Mouse (Mus musculus): ENCODE results near the gene G0s2. TPM values are rescaled to one million over a fixed set of nuclear protein-coding genes. Genes with fewer than 3 reads are reported as not detected.

Gene G0s2
- polyA plus RNA-seq, 1 experiment from 2014 or later: 8.9 TPM

DNA sequence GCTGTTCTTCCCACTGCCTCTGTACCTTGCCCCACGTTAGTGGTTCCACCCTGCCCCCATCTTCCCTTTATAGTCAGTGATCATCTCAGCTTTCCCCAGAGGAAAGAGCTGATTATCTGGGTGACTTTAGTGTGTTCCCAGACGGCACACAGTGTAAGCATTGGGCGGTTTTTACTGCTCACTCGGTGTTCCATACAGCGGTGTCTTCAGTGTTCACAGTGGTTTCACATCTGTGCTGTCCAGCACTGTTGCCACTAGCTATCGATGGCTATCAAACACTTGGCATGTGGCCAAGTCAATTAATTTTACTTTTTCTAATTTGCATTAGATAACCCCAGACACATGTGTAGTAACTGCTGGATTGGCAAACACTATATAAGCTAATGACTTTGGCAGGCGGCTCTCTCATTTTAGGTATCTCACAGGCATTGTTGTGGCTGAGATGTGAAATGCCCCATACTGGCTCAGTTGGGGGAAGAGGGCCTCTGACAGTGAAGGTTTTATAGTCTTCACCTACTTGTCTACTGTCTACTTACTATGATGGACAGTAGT is 11.3 kb upstream of the G0s2 start:
- Histone ChIP-seq H3K27ac (replicated peaks; ENCODE audit: low read depth, low read length) (no peak overlapping the region), H3K9ac (replicated peaks; ENCODE audit: low read length) (no peak overlapping the region), H3K4me2 (ENCODE audit: low read depth, low read length) (no peak overlapping the region), H3K9me3 (replicated peaks; ENCODE audit: control insufficient read depth, low read length) (no peaks in the 10 kb centered on the region), H3K4me1 (ENCODE audit: control insufficient read depth, insufficient read depth, low read length) (no peaks in the 10 kb centered on the region), H3K27me3 (ENCODE audit: control insufficient read depth, insufficient read depth, low read length) (no peaks in the 10 kb centered on the region), H3K4me3 (ENCODE audit: low read depth, low read length) (no peak overlapping the region), H3K36me3 (replicated peaks; ENCODE audit: control insufficient read depth, insufficient read depth, low read depth, low read length) (no peaks in the 10 kb centered on the region)
- DNase-seq (ENCODE audit: low spot score) (no peak), ATAC-seq (replicated peaks; ENCODE audit: insufficient number of reproducible peaks, low FRiP score, low TSS enrichment, low read depth) (no peak; the same call in 1 of the 2 replicates)
- 86% methylated on average over 7 of the region's 7 CpGs for WGBS

DNA sequence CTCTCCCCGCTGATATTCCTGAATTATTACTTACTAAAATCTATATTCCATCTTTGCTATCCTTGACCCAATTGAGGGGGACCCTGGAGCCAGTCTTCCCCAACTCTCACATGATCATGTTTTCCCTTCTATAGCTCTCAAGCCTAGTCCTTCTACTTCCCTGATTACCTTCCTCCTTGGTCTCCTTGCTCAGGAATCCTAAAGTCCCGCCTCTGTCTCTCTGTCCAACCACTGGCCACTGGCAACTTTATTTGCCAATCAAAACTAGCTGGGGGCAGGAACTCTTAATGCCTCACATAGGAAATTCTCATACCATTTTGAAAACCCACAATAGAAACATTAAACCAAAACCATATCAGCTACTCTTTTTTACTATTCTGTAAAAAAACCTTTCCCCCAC is 8.3 kb upstream of the G0s2 start:
- 92% methylated on average over 2 of the region's 2 CpGs for WGBS
- Histone ChIP-seq H3K27me3 (ENCODE audit: control insufficient read depth, insufficient read depth, low read length) (no peaks in the 10 kb centered on the region), H3K9ac (replicated peaks; ENCODE audit: low read length) (no peak overlapping the region), H3K4me2 (ENCODE audit: low read depth, low read length) (no peak overlapping the region), H3K9me3 (replicated peaks; ENCODE audit: control insufficient read depth, low read length) (no peaks in the 10 kb centered on the region), H3K27ac (replicated peaks; ENCODE audit: low read depth, low read length) (no peak overlapping the region), H3K4me3 (ENCODE audit: low read depth, low read length) (no peak overlapping the region), H3K36me3 (replicated peaks; ENCODE audit: control insufficient read depth, insufficient read depth, low read depth, low read length) (no peaks in the 10 kb centered on the region), H3K4me1 (ENCODE audit: control insufficient read depth, insufficient read depth, low read length) (no peaks in the 10 kb centered on the region)
- no peak for DNase-seq (ENCODE audit: low spot score)
- no peak for ATAC-seq (replicated peaks; ENCODE audit: insufficient number of reproducible peaks, low FRiP score, low TSS enrichment, low read depth)

DNA sequence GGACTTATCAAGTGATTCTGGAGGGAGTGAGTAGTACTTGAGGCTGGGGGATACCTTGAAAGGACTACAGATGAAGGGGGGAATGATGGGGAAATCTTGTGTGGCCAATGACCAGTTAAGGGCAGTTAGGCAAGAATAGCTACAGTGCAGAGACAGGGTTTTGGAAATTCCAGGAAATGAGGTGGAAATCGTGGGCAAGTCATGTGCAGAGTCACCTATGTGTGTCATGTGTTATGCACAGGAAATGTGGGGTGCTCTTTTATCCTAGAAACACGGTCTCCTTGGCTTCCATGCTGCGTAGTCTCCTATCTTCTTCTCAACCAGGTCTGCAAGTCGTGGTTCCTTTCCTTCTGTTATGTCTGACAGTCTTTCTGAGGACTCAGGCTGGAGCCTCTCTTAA is 6.5 kb upstream of the G0s2 start:
- H3K9ac ChIP-seq (replicated peaks; ENCODE audit: low read length): no peak overlapping the region
- DNase-seq (ENCODE audit: low spot score): no peak
- WGBS: 82% methylated on average over 4 of the region's 4 CpGs
- no peaks in the 10 kb centered on the region for H3K36me3 ChIP-seq (replicated peaks; ENCODE audit: control insufficient read depth, insufficient read depth, low read depth, low read length)
- ATAC-seq (replicated peaks; ENCODE audit: insufficient number of reproducible peaks, low FRiP score, low TSS enrichment, low read depth): no peak
- no peaks in the 10 kb centered on the region for H3K9me3 ChIP-seq (replicated peaks; ENCODE audit: control insufficient read depth, low read length)
- no peak overlapping the region for H3K27ac ChIP-seq (replicated peaks; ENCODE audit: low read depth, low read length)
- no peaks in the 10 kb centered on the region for H3K4me1 ChIP-seq (ENCODE audit: control insufficient read depth, insufficient read depth, low read length)
- no peak overlapping the region for H3K4me2 ChIP-seq (ENCODE audit: low read depth, low read length)
- no peak overlapping the region for H3K4me3 ChIP-seq (ENCODE audit: low read depth, low read length)
- H3K27me3 ChIP-seq (ENCODE audit: control insufficient read depth, insufficient read depth, low read length): no peaks in the 10 kb centered on the region

DNA sequence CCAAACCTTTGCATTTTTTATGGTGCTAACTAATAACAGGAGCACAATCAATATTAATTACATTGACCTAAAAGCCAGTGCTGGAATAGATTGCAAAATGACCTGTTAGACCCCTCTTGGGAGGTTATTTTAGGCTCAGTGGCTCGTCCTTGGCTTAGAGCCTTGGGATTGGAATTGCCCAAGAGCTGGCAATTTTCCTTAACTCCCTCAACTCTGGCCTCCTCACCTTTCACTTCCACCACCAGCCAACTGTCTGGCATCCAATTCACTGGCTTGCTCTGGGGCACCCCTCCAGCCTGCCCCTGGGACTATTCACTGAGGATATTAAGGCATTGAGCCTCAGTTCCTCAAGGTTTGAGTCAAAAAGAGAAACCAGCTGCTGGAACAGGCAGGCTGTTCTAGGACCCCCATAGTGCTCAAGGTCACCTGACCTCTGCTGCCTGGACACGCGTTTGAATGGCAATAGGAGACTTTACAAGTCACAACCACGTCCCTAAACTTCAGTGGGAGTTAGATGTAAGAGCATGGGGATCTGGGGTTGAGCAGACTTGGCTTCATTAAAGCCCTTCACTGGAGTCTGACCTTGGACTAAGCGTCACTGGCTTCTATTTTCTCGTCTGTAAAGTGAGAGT is 5.5 kb upstream of the G0s2 start:
- no peak overlapping the region for H3K27ac ChIP-seq (replicated peaks; ENCODE audit: low read depth, low read length)
- no peaks in the 10 kb centered on the region for H3K36me3 ChIP-seq (replicated peaks; ENCODE audit: control insufficient read depth, insufficient read depth, low read depth, low read length)
- WGBS: 35% methylated on average over 6 of the region's 6 CpGs
- no peak overlapping the region for H3K4me3 ChIP-seq (ENCODE audit: low read depth, low read length)
- H3K4me2 ChIP-seq (ENCODE audit: low read depth, low read length): no peak overlapping the region
- H3K27me3 ChIP-seq (ENCODE audit: control insufficient read depth, insufficient read depth, low read length): no peaks in the 10 kb centered on the region
- no peak for ATAC-seq (replicated peaks; ENCODE audit: insufficient number of reproducible peaks, low FRiP score, low TSS enrichment, low read depth)
- H3K4me1 ChIP-seq (ENCODE audit: control insufficient read depth, insufficient read depth, low read length): no peaks in the 10 kb centered on the region
- no peak for DNase-seq (ENCODE audit: low spot score)
- no peak overlapping the region for H3K9ac ChIP-seq (replicated peaks; ENCODE audit: low read length)
- H3K9me3 ChIP-seq (replicated peaks; ENCODE audit: control insufficient read depth, low read length): no peaks in the 10 kb centered on the region

DNA sequence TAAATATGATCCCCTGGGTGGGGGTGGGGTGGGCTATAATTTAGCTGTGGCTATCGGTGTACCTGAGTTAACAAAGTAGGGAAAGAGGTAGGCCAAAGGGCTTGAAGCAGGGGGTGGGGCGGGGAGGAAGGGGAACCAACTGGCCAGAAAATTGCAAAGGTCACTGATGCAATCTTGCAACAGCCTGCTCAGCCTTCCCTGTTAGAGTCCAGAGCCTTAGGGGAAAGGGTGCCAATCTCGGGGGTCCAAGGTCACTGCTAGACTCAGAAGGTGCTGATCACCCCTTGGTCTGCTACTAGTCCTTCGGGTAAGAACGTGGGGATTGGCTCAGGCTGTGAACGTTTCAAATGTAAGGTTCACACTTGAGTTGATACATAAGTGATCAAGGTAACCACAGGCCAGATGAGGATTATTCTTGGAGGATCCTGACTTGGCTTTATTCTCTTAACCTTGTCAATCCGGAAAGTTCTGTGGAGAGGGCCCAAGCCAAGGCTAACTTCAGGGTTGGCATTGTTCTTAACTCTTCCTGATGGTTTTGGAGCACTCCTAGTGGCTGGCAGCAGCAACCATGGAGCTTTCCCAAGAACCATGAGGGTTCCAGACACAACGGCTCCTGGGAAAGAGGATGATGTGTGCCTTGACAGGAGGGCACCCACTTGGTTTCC is 1.5 kb upstream of the G0s2 start:
- ATAC-seq (replicated peaks; ENCODE audit: insufficient number of reproducible peaks, low FRiP score, low TSS enrichment, low read depth): no peak
- H3K27ac ChIP-seq (replicated peaks; ENCODE audit: low read depth, low read length): no peak overlapping the region
- H3K4me3 ChIP-seq (ENCODE audit: low read depth, low read length): no peak overlapping the region
- no peak overlapping the region for H3K9ac ChIP-seq (replicated peaks; ENCODE audit: low read length)
- H3K9me3 ChIP-seq (replicated peaks; ENCODE audit: control insufficient read depth, low read length): no peaks in the 10 kb centered on the region
- 73% methylated on average over 8 of the region's 8 CpGs for WGBS
- no peak for DNase-seq (ENCODE audit: low spot score)
- H3K4me2 ChIP-seq (ENCODE audit: low read depth, low read length): no peak overlapping the region
- H3K36me3 ChIP-seq (replicated peaks; ENCODE audit: control insufficient read depth, insufficient read depth, low read depth, low read length): no peaks in the 10 kb centered on the region
- H3K4me1 ChIP-seq (ENCODE audit: control insufficient read depth, insufficient read depth, low read length): no peaks in the 10 kb centered on the region
- no peaks in the 10 kb centered on the region for H3K27me3 ChIP-seq (ENCODE audit: control insufficient read depth, insufficient read depth, low read length)

DNA sequence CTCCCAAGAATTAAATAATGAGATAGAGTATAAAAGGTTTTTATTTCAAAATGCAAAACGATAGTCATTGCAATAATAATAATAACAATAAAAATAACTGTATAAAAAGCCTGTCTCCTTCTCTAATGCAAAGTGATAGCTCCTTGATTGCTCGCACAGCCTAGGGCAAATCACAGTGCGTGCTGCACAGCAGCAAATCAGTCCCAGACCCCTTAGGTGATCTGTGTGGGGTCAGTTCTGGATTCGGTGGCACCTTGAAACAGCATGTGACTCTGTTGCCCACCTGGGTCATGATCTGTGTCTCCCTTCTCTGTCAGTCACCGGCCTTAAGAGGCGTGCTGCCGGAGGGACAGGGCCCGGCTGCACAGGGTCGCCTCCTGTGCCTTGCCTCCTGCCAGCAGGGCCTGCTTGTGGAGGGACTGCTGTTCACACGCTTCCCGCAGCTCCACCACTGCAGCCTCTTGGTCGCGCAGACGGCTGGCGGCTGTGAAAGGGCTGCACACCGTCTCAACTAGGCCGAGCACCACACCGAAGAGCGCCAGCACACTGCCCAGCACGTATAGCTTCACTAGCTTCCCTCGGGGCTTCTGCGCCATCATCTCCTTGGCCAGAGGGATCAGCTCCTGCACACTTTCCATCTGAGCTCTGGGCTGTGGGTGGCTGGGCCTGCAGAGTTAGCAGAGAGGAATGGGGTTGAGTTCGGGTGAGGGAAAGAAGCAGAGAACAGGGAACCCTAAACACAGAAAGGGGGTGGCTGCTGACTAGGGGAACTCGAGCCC is 691 bp downstream of the G0s2 start:
- ATAC-seq (replicated peaks; ENCODE audit: insufficient number of reproducible peaks, low FRiP score, low TSS enrichment, low read depth) (peak; percentile 65), DNase-seq (ENCODE audit: low spot score) (peak; percentile 36)
- H3K9me3 ChIP-seq (replicated peaks; ENCODE audit: control insufficient read depth, low read length): no peaks in the 10 kb centered on the region
- peak overlapping the region; percentile 42 for H3K4me3 ChIP-seq (ENCODE audit: low read depth, low read length)
- no peak overlapping the region; the same call in 1 of the 2 replicates for H3K27ac ChIP-seq (replicated peaks; ENCODE audit: low read depth, low read length)
- WGBS: 9% methylated on average over 24 of the region's 24 CpGs
- H3K4me2 ChIP-seq (ENCODE audit: low read depth, low read length): peak overlapping the region; percentile 80
- H3K4me1 ChIP-seq (ENCODE audit: control insufficient read depth, insufficient read depth, low read length): no peaks in the 10 kb centered on the region
- H3K9ac ChIP-seq (replicated peaks; ENCODE audit: low read length): peak overlapping the region; percentile 69
- H3K36me3 ChIP-seq (replicated peaks; ENCODE audit: control insufficient read depth, insufficient read depth, low read depth, low read length): no peaks in the 10 kb centered on the region
- H3K27me3 ChIP-seq (ENCODE audit: control insufficient read depth, insufficient read depth, low read length): no peaks in the 10 kb centered on the region

DNA sequence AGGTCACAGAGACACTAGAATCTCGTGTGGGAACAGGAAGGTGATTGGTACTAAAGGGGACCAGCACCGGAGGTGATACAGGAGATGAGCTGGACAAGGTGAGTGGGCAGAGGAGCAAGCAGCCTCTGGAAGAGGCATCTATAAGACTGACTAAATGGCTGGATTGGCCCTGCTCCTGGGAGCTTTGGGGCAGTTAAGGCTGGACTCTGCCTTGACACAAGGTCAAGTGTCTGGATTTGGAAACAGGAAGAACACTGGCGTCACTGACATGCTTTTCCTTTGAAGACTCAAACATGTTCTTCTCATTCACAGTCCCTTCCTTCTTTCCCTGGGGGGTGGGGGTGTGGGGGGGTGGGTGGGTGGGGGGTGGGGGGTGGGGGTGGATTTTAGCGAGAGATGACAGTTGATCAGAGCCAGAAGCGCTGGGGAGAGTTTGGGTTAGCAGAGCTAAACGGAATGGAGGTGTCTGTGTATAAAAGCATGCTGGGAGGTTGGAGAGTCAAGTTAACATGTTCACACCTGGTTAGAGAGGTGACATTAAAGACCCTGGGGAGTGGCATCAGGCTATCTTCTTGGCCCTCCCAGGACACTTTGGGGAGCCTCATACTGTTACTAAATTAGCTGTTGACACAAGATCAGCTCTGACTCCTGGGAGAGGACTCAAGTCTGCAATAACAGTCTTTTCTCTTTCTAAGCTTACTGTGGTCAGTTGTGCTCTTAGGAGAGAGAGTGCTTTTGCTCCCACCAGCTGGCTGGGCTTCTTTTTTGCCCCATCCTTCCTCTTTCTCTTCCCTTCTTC is 1.9 kb downstream of the G0s2 start:
- no peak overlapping the region for H3K9ac ChIP-seq (replicated peaks; ENCODE audit: low read length)
- no peak for ATAC-seq (replicated peaks; ENCODE audit: insufficient number of reproducible peaks, low FRiP score, low TSS enrichment, low read depth)
- no peaks in the 10 kb centered on the region for H3K4me1 ChIP-seq (ENCODE audit: control insufficient read depth, insufficient read depth, low read length)
- 45% methylated on average over 6 of the region's 6 CpGs for WGBS
- no peaks in the 10 kb centered on the region for H3K27me3 ChIP-seq (ENCODE audit: control insufficient read depth, insufficient read depth, low read length)
- H3K27ac ChIP-seq (replicated peaks; ENCODE audit: low read depth, low read length): no peak overlapping the region
- H3K9me3 ChIP-seq (replicated peaks; ENCODE audit: control insufficient read depth, low read length): no peaks in the 10 kb centered on the region
- H3K4me3 ChIP-seq (ENCODE audit: low read depth, low read length): no peak overlapping the region
- DNase-seq (ENCODE audit: low spot score): no peak
- no peaks in the 10 kb centered on the region for H3K36me3 ChIP-seq (replicated peaks; ENCODE audit: control insufficient read depth, insufficient read depth, low read depth, low read length)
- no peak overlapping the region for H3K4me2 ChIP-seq (ENCODE audit: low read depth, low read length)
